Mouse (Mus musculus) CH12.LX (cell line): ENCODE data around the gene Far1. TPM values are rescaled to one million over a fixed set of nuclear protein-coding genes. Genes with fewer than 3 reads are reported as not detected.

Source experiments
- DNase-seq: peaks from one replicate; pipeline ENCODE4 v3.0.0-alpha.2; 2013; ENCODE audit errors: extremely low read depth
- H3K27ac ChIP-seq: 2 replicates; pipeline ENCODE4 v1.5.1; 2012; ENCODE audit warnings: low read depth, mild to moderate bottlenecking, control low read depth, moderate library complexity; ENCODE audit not compliant: insufficient read depth
- H3K27me3 ChIP-seq: replicated peaks from 2 replicates; pipeline ENCODE3; 2012; ENCODE audit warnings: inconsistent platforms
- H3K36me3 ChIP-seq, 2 experiments: replicated peaks in 1 of 2; 2 replicates each; pipeline versions ENCODE3 to v1.6.1; 2012; ENCODE audit warnings: inconsistent platforms in 1 of 2, low read length in 1 of 2, mild to moderate bottlenecking in 1 of 2, mixed read lengths in 1 of 2, moderate library complexity in 1 of 2; ENCODE audit not compliant: control insufficient read depth in 1 of 2, insufficient read depth in 1 of 2
- H3K4me1 ChIP-seq, 2 experiments: 2 replicates each; pipeline ENCODE4 v1.6.1; 2012; ENCODE audit warnings: inconsistent platforms in 1 of 2, moderate library complexity in 1 of 2; ENCODE audit not compliant: insufficient read depth in 2 of 2, control insufficient read depth in 1 of 2
- H3K4me2 ChIP-seq: 2 replicates; pipeline ENCODE4 v1.6.1; 2012; ENCODE audit warnings: low read depth, mild to moderate bottlenecking, control low read depth; ENCODE audit not compliant: poor library complexity, insufficient read depth, severe bottlenecking
- H3K4me3 ChIP-seq, 3 experiments: fragments of 150-350 bp in 1 of 3; sonication (generic) in 1 of 3; replicated peaks in 1 of 3; 2 replicates each; pipeline versions ENCODE3 to v1.5.1; 2011 to 2012; ENCODE audit warnings: low read depth in 2 of 3, low read length in 2 of 3, mild to moderate bottlenecking in 2 of 3, moderate library complexity in 2 of 3, control low read depth in 1 of 3, improper control_type of control experiment in 1 of 3, inconsistent platforms in 1 of 3, mixed read lengths in 1 of 3; ENCODE audit not compliant: poor library complexity in 1 of 3
- H3K79me2 ChIP-seq: replicated peaks from 2 replicates; pipeline ENCODE4 v1.6.1; 2012; ENCODE audit warnings: mild to moderate bottlenecking, moderate library complexity; ENCODE audit not compliant: control insufficient read depth, poor library complexity, insufficient read depth, severe bottlenecking; ENCODE audit errors: extremely low read depth
- H3K9ac ChIP-seq: 2 replicates; pipeline ENCODE4 v1.6.1; 2012; ENCODE audit warnings: low read depth, mild to moderate bottlenecking, control low read depth, moderate library complexity; ENCODE audit not compliant: insufficient read depth
- H3K9me3 ChIP-seq: replicated peaks from 2 replicates; pipeline ENCODE3; 2012; ENCODE audit warnings: low read length, inconsistent platforms, mixed read lengths
- BHLHE40 ChIP-seq: IDR thresholded peaks from 2 replicates; pipeline ENCODE4 v1.6.1; 2011; ENCODE audit warnings: mild to moderate bottlenecking, low read depth, low read length, improper control_type of control experiment
- CHD2 ChIP-seq: IDR thresholded peaks from 2 replicates; pipeline ENCODE4 v1.6.1; 2011; ENCODE audit warnings: low read length, improper control_type of control experiment
- E2F4 ChIP-seq: IDR thresholded peaks from 2 replicates; pipeline ENCODE4 v1.6.1; 2011; ENCODE audit warnings: low read depth, low read length, improper control_type of control experiment; ENCODE audit not compliant: insufficient replicate concordance
- EP300 ChIP-seq: IDR thresholded peaks from 2 replicates; pipeline ENCODE4 v1.6.1; 2011; ENCODE audit warnings: low read length, improper control_type of control experiment
- ETS1 ChIP-seq: conservative IDR thresholded peaks from 2 replicates; pipeline ENCODE4 v1.6.1; 2012; ENCODE audit warnings: low read depth, mild to moderate bottlenecking, inconsistent platforms, low read length, improper control_type of control experiment, moderate library complexity
- GABPA ChIP-seq: IDR thresholded peaks from 2 replicates; pipeline ENCODE4 v1.6.1; 2012; ENCODE audit warnings: low read depth, low read length, improper control_type of control experiment, inconsistent platforms; ENCODE audit not compliant: insufficient replicate concordance
- HCFC1 ChIP-seq: IDR thresholded peaks from 2 replicates; pipeline ENCODE4 v1.6.1; 2012; ENCODE audit warnings: low read depth, mild to moderate bottlenecking, inconsistent platforms, low read length, improper control_type of control experiment
- IRF4 ChIP-seq: IDR thresholded peaks from 2 replicates; pipeline ENCODE4 v1.6.1; 2014; ENCODE audit warnings: low read depth, mild to moderate bottlenecking, inconsistent platforms, low read length, improper control_type of control experiment
- JUN ChIP-seq: IDR thresholded peaks from 2 replicates; pipeline ENCODE4 v1.6.1; 2011; ENCODE audit warnings: low read depth, mild to moderate bottlenecking, low read length, improper control_type of control experiment, moderate library complexity; ENCODE audit not compliant: insufficient read depth
- JUND ChIP-seq: conservative IDR thresholded peaks from 2 replicates; pipeline ENCODE4 v1.6.1; 2011; ENCODE audit warnings: low read depth, low read length, improper control_type of control experiment
- MAFK ChIP-seq: IDR thresholded peaks from 2 replicates; pipeline ENCODE4 v1.6.1; 2011; ENCODE audit warnings: low read length, improper control_type of control experiment; ENCODE audit not compliant: insufficient replicate concordance
- MEF2A ChIP-seq: IDR thresholded peaks from 2 replicates; pipeline ENCODE4 v1.6.1; 2014; ENCODE audit warnings: low read depth, mild to moderate bottlenecking, inconsistent platforms, low read length, improper control_type of control experiment, borderline replicate concordance
- MXI1 ChIP-seq: IDR thresholded peaks from 2 replicates; pipeline ENCODE4 v1.6.1; 2011; ENCODE audit warnings: mild to moderate bottlenecking, low read depth, low read length, improper control_type of control experiment
- NELFE ChIP-seq: IDR thresholded peaks from 2 replicates; pipeline ENCODE4 v1.6.1; 2011; ENCODE audit warnings: low read depth, low read length, improper control_type of control experiment
- PAX5 ChIP-seq: IDR thresholded peaks from 2 replicates; pipeline ENCODE4 v1.6.1; 2012; ENCODE audit warnings: low read length, inconsistent platforms, mixed read lengths
- POLR2AphosphoS2 ChIP-seq: IDR thresholded peaks from 2 replicates; pipeline ENCODE4 v1.6.1; 2011; ENCODE audit warnings: low read depth, low read length, improper control_type of control experiment
- RCOR1 ChIP-seq: conservative IDR thresholded peaks from 2 replicates; pipeline ENCODE4 v1.6.1; 2012; ENCODE audit warnings: low read depth, mild to moderate bottlenecking, inconsistent platforms, low read length, improper control_type of control experiment
- SIN3A ChIP-seq: IDR thresholded peaks from 2 replicates; pipeline ENCODE4 v1.6.1; 2012; ENCODE audit warnings: low read length, improper control_type of control experiment, inconsistent platforms
- SMC3 ChIP-seq: IDR thresholded peaks from 2 replicates; pipeline ENCODE4 v1.6.1; 2011; ENCODE audit warnings: low read depth, low read length, improper control_type of control experiment
- TCF12 ChIP-seq: IDR thresholded peaks from 2 replicates; pipeline ENCODE4 v1.6.1; 2014; ENCODE audit warnings: low read depth, mild to moderate bottlenecking, inconsistent platforms, low read length, improper control_type of control experiment
- USF2 ChIP-seq: conservative IDR thresholded peaks from 2 replicates; pipeline ENCODE4 v1.6.1; 2011; ENCODE audit warnings: low read depth, low read length, improper control_type of control experiment
- ZC3H11A ChIP-seq: IDR thresholded peaks from 2 replicates; pipeline ENCODE4 v1.6.1; 2012; ENCODE audit warnings: low read depth, mild to moderate bottlenecking, inconsistent platforms, low read length, improper control_type of control experiment
- ZMIZ1 ChIP-seq: IDR thresholded peaks from 2 replicates; pipeline ENCODE4 v1.6.1; 2012; ENCODE audit warnings: low read depth, mild to moderate bottlenecking, inconsistent platforms, low read length, improper control_type of control experiment
- dilution Hi-C: fragments of 300-500 bp; cut with MboI; formaldehyde crosslinking; loops from 2 replicates; pipeline ENCODE4 v1.14.3; 2020; ENCODE audit warnings: low sequenced_read_pairs; ENCODE audit not compliant: extremely low pct_unique_long_range_greater_than_20kb, extremely low pct_ligation_motif_present
- in situ Hi-C: fragments of 300-500 bp; cut with MboI; formaldehyde crosslinking; loops from 3 replicates; pipeline ENCODE4 v1.14.3; 2019; ENCODE audit warnings: low sequenced_read_pairs, low pct_ligation_motif_present, low pct_unique_long_range_greater_than_20kb, mixed read lengths
- polyA plus RNA-seq: library from polyadenylated mRNA; unstranded; fragments of >175 nt; gene quantifications from 2 replicates; pipeline ENCODE4 v1.2.1, GENCODE M21; 2012; ENCODE audit warnings: low read depth; ENCODE audit not compliant: insufficient read length
- total RNA-seq, 2 experiments: library from RNA; depleted of rRNA; stranded (reverse); fragments of 300-350 nt in 1 of 2; fragments of >200 nt in 1 of 2; gene quantifications; 2 replicates each; pipeline ENCODE4 v1.2.3; 2012 to 2014

Gene Far1
- total and polyA plus RNA-seq, 3 experiments: 73.4 to 170 (median 97.3) TPM

DNA sequence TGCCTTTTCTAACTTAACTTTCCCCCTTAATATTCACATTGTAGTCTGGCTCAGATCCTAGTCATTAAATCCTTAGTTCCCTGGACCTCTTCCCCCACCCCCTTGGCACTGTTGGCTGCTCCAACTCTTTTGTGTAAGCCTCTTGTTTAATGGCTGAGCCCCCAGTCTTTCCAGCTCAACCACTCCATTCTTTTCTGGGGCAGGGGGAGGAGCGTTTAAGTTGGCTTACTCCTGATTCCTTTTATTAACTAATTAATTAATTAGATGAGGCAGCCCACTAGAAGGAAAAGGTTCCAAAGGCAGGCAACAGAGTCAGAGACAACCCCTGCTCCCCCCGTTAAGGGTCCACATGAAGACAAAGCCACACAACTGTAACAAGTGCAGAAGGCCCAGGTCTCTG is 68.5 kb downstream of the Far1 start:
- Histone ChIP-seq H3K27me3 (no peaks in the 10 kb centered on the region), H3K9ac (no peak overlapping the region), H3K9me3 (no peaks in the 10 kb centered on the region), H3K36me3 (no peaks in the 10 kb centered on the region), H3K79me2 (no peaks in the 10 kb centered on the region), H3K27ac (no peak overlapping the region), H3K4me1 (peaks cover 0 to 4% of the 10 kb centered on the region in 2 experiments; a peak in 1 of 4 replicates), H3K4me2 (no peak overlapping the region)
- no peak for DNase-seq
- no peak for TF ChIP-seq E2F4
- TF ChIP-seq CHD2: no peak
- TF ChIP-seq SIN3A: no peak
- TF ChIP-seq, all 38 proteins: peak for 0
- in situ Hi-C loops (loop anchor here (10.0 kb wide), 1 partner anchor 67 kb away; the partner anchor contains the start of gene Far1), dilution Hi-C loops (no loop called here)
- H3K4me3 ChIP-seq: no peak overlapping the region

DNA sequence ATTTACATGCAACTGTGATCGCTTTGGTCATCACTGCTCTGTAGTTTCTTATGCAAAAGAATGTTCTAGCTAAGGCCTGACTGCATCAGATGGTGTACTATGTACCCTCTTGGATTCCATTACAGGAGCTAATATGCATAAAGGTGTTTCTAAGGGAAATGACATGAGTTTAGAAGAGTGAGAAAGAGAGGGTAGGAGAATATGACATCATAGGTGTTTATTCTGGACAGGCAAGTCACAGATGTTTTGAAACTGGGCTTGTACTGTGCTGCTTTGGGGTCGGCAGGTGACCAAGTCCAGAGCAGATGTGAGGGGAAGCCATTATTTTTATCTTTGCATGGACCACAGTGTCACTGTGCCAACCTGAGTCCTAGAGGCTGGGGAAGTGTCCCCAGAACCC is 75.6 kb downstream of the Far1 start:
- DNase-seq: no peak
- Histone ChIP-seq H3K27ac (no peak overlapping the region), H3K9me3 (no peaks in the 10 kb centered on the region), H3K9ac (no peak overlapping the region), H3K4me1 (peaks cover 8 to 28% of the 10 kb centered on the region in 2 experiments), H3K27me3 (no peaks in the 10 kb centered on the region), H3K4me2 (no peak overlapping the region), H3K79me2 (no peaks in the 10 kb centered on the region), H3K4me3 (no peak overlapping the region), H3K36me3 (no peaks in the 10 kb centered on the region)
- dilution Hi-C loops: no loop called here
- no peak for TF ChIP-seq HCFC1
- peak; percentile 46 for TF ChIP-seq BHLHE40
- peak; percentile 55 for TF ChIP-seq ETS1
- no peak for TF ChIP-seq USF2
- no peak for TF ChIP-seq JUN
- TF ChIP-seq EP300: peak; percentile 11; the same call in 1 of the 2 replicates
- peak; percentile 56; the same call in 1 of the 2 replicates for TF ChIP-seq MEF2A
- TF ChIP-seq TCF12: 0 out of 2 replicates have a peak, but pooled peaks have one; percentile 28
- no peak for TF ChIP-seq ZMIZ1
- TF ChIP-seq IRF4: peak; percentile 9; the same call in 1 of the 2 replicates
- in situ Hi-C loops: loop anchor here (10.0 kb wide), 1 partner anchor 74 kb away; the partner anchor contains the start of gene Far1

DNA sequence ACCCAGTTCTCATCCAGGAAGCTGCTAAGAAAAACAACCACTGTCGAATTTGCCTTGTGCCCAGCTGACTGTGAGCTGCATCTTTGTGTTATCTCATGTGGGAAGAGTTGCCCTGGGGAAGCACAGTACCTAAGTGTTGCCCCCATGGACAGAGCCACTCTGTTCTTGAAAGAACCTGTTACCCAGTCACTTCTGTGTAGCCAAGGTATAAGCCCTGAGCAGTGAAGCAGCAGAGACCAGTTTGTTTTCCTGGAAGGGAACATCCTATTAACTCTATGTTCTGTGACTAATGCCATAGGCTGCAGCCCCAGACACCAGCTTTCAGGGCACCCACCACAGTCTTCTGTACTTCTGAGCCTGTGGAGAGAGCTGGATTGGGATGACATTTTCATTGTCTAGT is 76.7 kb downstream of the Far1 start:
- dilution Hi-C loops (no loop called here), in situ Hi-C loops (loop anchor here (5.0 kb wide), 1 partner anchor 218 kb away; no protein-coding TSS in a partner anchor)
- Histone ChIP-seq H3K27ac (no peak overlapping the region), H3K4me2 (no peak overlapping the region), H3K4me3 (no peak overlapping the region), H3K27me3 (no peaks in the 10 kb centered on the region), H3K9me3 (no peaks in the 10 kb centered on the region), H3K36me3 (no peaks in the 10 kb centered on the region), H3K9ac (no peak overlapping the region), H3K79me2 (no peaks in the 10 kb centered on the region), H3K4me1 (peaks cover 8 to 29% of the 10 kb centered on the region in 2 experiments)
- no peak for TF ChIP-seq GABPA
- TF ChIP-seq ETS1: no peak
- TF ChIP-seq SMC3: no peak
- no peak for TF ChIP-seq ZC3H11A
- TF ChIP-seq PAX5: no peak
- TF ChIP-seq MEF2A: no peak
- no peak for TF ChIP-seq TCF12
- TF ChIP-seq POLR2AphosphoS2: no peak
- TF ChIP-seq MAFK: no peak
- no peak for TF ChIP-seq MXI1
- TF ChIP-seq NELFE: no peak
- no peak for TF ChIP-seq JUND
- no peak for TF ChIP-seq ZMIZ1
- TF ChIP-seq RCOR1: no peak
- TF ChIP-seq EP300: no peak
- no peak for DNase-seq
